Mouse (Mus musculus) lung, postnatal 0 days (tissue): ENCODE results near the gene Gm49486.

Experiments used
- CTCF ChIP-seq: IDR thresholded peaks from 2 replicates; pipeline ENCODE4 v1.5.1; 2016; ENCODE audit warnings: antibody characterized with exemption, mild to moderate bottlenecking
- EP300 ChIP-seq: IDR thresholded peaks from 2 replicates; pipeline ENCODE4 v1.6.1; 2016; ENCODE audit warnings: antibody characterized with exemption, mild to moderate bottlenecking, control low read depth

- TF ChIP-seq EP300 = no peak
- TF ChIP-seq CTCF = no peak
Measured at GRCm38 (mm10) chr15:79287091-79287490, 57.9 kb downstream of the Gm49486 start.
